Mouse (Mus musculus) left cerebral cortex, adult 8-10 months (tissue): ENCODE measurements around the gene Clstn2. TPM values are rescaled to one million over a fixed set of nuclear protein-coding genes. Genes with fewer than 3 reads are reported as not detected.

Experiments
- DNase-seq, 2 experiments: peaks; one replicate each; pipeline ENCODE4 v3.0.0; 2022; ENCODE audit warnings: low spot score in 2 of 2
- total RNA-seq, 4 experiments: library from RNA; stranded (reverse); gene quantifications; 2 replicates each; pipeline ENCODE4 v1.2.4; 2022

The Clstn2 gene
- total RNA-seq, 4 experiments from 2014 or later, result 66.8 to 74.5 (median 71.9) TPM

DNA sequence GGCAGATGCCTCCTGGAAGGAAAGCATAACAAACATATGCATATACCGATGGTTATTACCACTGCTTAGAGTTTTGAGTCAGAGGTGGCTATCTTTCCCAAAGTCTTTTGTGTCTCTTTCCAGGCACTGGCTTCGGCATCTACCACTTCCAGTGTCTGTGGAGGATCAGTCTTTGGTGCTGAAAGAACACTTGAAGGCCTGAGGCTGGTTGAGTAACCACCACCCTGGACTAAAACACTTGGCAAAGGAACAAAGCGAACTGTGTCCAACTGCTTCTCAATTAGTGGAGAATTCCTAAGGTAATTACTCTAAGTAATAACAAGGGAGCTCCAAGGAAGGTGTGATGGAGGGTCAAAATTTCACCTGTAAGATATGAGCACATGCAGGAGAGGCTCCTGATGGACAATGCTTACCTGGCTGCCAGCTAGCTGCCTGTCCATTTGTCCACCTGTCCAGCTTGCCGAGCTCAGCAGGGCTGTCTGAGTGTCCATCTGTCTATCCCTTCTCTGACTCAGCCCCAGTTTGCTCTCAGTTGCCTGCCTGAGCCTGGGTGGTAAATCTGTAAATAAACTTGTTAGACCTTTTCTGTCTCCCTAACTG, 346.1 kb downstream of the Clstn2 start:
- DNase-seq, result no peak

DNA sequence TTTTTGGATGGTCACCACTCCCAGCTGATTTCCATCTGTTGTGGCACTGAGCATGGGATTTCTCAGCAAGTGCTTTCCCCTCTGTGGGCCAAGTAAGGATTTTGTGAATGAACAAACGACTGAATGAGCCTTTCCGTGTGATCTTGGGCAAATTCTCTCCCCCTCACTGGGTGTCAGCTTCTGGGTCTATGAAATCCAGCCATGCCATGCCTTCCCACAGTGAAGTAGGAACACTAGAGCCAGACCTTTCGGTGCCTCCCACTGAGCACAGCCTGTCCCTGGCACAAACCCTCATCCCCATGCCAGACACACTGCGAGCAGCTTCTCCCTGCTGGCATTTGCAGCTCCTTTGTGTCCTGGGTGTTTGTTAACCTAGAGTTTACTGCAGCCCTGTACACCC, 347.3 kb downstream of the Clstn2 start:
- no peak for DNase-seq

DNA sequence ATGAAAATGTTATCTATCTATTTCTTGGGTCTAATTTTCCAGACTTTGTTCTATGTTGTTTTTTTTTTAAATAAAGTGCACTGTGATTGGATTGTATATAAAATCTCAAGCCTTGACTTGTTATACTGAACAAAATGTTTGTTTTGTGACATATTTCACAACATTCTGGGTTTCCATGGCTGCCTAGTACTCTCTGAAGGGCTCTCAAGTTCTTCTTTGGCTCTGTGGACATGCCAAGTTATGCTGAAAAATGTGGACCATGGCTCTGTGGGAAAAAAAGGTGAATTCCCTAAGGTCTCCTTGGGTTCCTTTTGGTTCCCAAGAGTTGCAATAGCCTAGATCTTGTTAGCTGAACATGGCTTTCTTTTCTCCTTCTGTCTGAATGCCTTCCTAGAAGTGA, 353.1 kb downstream of the Clstn2 start:
- no peak for DNase-seq

GRCm38 (mm10) chr9:97679106-97679505, 353.9 kb downstream of the Clstn2 start:
- peak in 1 of 2 experiments; percentile 33 for DNase-seq

DNA sequence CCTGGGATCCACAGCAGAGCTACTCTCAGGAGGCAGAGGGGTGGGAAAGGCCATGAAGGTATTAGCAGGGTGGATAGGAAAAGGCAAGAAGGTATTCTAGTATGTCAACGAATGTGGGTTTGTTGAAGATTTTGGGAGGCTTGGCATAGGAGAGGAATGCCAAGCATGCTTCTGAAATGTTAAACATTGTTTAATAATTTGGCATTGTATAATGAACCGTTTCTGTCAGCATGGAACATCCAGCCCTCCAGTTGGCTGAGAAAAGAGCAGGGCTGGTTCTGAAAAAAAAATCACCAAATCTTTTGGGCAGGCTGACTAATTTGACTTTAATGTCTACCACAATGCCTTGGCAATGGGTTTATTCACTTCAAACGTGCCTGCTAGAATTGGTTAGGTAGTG, 355.9 kb downstream of the Clstn2 start:
- no peak for DNase-seq

GRCm38 (mm10) chr9:97672681-97673080, 360.3 kb downstream of the Clstn2 start:
- DNase-seq, result no peak

- no peak for DNase-seq
These were observed 360.8 kb downstream of the Clstn2 start for GRCm38 (mm10) chr9:97672224-97672623.

DNA sequence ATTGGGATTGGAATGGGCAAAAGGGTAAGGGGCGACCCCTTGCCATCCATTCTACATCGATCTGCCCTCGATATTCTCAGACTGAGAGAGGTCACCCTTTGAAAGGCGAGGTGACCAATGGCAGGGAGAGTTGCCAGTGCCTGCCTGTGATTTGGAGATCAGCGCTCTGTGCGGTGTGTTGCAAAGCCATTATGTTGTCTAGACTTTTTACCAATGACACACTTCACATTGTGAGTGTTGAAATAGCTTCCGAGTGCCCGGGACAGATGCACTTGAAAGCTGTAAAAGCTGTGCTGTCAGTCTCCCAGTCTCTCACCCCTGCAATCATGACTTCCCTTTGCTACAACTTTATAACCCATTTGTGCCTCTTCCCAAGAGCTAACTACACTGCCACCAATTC, 362.3 kb downstream of the Clstn2 start:
- no peak for DNase-seq

GRCm38 (mm10) chr9:97660989-97661388, 372.0 kb downstream of the Clstn2 start:
- DNase-seq, result no peak

- no peak for DNase-seq
These were observed 374.2 kb downstream of the Clstn2 start for GRCm38 (mm10) chr9:97658736-97659135.

GRCm38 (mm10) chr9:97648409-97648808, 384.6 kb downstream of the Clstn2 start:
- DNase-seq, result no peak

- DNase-seq, result peak in 1 of 2 experiments; percentile 27
These were observed 387.2 kb downstream of the Clstn2 start for GRCm38 (mm10) chr9:97645746-97646145.

DNA sequence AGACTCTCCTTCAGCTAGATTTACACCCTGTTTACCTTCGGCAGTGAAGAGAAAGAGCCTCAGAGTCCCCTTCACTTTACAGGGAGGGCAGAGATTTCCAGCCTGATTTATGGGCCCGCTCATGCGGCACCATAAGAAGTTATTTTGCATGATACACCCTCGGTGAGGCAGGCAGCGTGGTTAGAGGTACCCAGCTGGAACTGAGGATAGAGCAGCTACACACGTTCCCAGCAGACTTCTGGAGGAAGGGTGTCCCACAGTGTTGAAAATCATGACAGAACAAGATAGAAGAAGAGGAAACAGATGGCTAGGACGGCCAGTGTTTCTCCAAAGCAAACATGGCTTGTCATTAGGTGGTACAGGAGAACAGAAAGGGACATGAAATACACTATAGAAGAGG, 390.6 kb downstream of the Clstn2 start:
- peak in 1 of 2 experiments; percentile 13 for DNase-seq

DNA sequence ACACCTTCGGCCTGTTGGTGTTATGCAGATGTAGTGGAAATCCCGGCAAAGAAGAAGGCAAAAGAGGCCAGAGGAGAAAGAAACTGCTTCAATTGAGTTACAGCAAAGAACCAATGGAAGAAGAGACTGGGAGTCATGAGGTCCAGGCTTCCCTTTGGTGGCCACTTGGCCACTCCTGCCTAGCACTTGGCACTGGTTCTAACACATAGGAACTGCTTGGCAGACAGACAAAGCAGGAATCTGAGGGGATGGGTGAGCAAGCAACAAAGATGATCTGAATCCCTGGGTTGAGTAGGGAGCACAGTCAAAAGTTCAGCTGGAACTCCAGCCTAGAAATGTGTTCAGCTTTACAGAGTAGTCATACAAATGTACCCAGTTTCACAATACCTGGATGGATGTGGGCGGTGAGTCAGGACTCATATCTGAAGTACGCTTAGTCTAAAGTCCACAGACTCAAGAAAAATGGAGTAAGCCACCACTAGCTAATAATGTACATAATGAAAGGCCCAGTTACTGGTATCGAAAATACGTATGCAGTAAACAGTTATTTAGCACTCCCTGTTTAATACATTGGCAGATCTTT, 392.9 kb downstream of the Clstn2 start:
- no peak for DNase-seq

DNA sequence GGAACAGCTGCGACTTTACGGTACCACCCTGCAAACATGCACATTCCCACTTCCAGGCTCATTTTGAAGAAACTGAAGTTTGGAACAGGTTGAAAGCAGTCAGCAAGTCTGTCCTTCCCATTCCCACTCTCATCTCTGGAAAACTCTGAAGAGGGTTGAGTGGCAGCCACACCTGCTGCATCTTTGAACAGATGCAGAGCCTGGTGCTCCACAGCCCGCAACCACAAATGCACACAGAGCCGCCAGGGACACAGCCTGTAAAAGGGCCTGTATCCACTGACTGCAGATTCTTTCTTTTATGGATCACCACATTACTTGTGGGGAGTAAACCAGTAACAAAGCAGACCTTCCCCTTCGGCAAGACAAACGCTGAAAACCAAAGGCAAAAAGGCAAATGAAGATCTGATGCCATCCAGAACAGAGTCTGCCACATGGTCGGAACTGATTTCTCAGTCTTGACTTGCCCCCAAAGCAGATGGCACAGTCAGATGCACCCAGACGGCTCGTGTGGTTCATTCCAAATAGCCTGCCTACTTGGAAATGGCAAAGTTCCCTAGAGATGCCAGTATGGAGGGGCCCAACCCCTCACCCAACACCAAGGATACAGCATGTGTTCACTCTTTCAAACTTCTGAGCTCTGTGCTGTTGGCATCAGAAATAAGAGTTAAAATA, 394.2 kb downstream of the Clstn2 start:
- peak in 1 of 2 experiments; percentile 27 for DNase-seq

DNA sequence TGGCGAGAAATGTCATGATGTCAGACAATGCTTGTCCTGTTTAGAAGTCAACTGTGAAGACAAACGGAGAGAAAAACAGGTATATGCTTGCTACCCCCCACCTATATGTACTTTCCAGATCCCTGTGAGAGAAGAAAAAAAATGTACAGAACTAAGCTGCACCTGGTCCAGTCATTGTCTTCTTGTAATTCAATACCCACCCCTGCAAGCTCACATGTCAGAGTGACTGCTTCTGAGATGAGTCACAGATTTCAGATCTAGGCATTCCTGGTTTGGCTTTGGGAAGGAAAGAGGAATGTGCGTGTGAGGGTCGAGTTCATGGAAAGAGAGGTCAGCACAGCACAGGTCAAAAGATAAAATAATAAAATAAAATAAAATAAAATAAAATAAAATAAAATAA, 397.6 kb downstream of the Clstn2 start:
- no peak for DNase-seq

- no peak for DNase-seq
These were observed 398.1 kb downstream of the Clstn2 start for GRCm38 (mm10) chr9:97634831-97635230.

DNA sequence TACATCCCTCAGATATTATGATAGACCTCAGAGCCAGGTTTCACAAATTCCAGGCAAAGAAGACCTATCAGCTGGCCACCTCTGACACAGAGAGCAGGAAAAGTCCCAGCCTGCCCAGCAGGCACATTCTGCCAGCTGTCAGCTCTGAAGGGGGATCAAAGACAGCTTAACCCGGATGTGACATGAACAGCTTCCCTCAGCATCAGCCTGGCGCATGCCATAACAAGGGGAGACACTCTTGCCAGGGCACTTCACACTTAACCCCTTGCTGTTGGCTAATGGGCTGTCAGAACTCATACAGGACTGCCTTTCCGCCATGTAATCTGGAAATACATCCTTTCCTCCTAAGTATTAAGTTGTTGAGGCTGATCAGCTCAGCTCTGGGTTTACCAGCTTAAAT, 403.8 kb downstream of the Clstn2 start:
- no peak for DNase-seq

DNA sequence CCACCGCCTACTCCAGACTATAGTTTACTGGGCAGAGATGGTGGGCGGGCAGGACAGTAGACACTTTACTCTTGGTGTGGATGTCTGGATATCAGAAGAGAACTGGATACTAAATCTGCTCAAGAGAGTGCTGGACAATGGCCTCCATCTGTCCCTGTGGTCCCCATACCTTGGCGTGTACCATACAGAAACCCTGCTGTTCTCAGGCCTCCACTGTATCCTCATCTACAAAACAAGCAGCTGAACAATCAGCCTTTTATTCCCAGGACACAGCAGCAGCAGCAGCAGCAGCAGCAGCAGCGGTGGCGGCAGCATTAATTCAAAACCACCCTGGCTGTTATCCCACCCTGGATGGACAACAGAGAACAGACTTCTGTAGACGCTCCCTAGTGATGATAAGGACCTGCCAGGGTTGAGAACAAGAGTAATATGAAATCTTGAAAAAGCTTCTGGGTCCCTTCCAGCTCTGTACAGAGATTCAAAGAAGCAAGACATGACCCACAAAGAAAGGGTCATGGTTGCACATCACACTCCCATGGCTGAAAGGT, 404.5 kb downstream of the Clstn2 start:
- no peak for DNase-seq

DNA sequence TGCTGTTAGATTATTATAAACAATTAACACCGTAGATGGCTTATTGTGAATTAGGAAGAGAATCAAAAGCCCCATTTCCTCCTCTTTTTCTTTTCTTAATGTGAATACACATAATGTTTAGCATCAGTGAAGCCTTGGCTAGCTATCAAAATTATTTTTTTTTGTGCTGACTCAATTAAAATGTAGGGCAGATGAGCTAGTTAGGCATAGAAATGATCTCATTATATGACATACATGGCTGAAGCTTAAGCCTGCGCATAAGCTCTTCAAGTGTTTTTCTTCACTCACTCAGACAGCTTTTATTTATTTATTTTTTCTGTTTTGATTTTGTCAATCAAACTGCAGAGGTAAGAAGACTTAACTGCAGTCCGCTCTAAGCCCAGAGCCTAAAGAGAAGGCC, 405.1 kb downstream of the Clstn2 start:
- no peak for DNase-seq

- DNase-seq, result peak in 1 of 2 experiments; percentile 26
These were observed 422.4 kb downstream of the Clstn2 start for GRCm38 (mm10) chr9:97610566-97610965.

DNA sequence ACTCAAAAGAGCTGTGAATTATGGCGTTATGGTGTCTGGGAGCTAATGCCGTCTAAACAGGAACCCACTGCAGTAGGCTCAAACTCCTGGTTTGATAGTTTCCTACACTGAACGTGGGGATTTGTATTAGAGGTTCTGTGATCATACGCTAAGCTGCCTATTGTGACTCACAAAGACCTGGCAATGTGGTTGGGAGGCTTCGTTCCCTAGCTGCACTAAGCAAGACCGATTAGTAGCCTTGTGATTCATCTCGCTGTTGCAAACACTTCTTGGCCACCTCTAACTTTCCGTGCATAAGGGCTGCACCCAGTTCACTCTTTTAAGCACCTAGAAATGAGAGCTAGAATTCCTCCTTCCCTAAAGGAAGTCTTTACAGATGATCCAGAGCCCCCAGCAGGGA, 429.3 kb downstream of the Clstn2 start:
- DNase-seq, result no peak

DNA sequence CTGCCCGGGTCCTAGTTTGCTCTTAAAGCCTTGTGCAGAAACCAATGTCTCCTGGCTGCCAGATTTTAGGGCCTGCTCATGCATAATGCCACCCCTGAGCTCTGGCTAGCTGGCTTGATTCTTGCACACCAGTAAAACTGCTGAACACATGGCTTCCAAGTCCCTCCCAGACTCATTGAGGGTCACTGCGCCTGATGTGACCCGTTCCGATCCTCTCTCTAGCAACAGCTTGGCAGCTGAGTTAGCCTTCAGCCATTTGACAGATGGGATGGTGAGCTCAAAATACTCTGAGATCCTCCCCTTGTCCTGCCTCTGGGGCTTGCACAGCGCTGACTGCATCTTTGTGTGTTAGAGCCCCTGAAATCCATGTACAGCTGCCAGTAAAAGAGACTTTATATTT, 430.5 kb downstream of the Clstn2 start:
- no peak for DNase-seq
